Mouse (Mus musculus) MEL (cell line): ENCODE measurements at regions not wholly inside any gene's neighbourhood (a gene's known extent, or its start where the extent isn't known, plus 50 kb on each side); places are given as distances from the start of the nearest gene placed in this dataset.
A peak's percentile ranks its signal among the peaks of the same experiment; 100 is the strongest.

Experiments used
- DNase-seq: peaks from one replicate; pipeline ENCODE4 v3.0.0; 2011; ENCODE audit warnings: low read depth, low spot score
- H3K27ac ChIP-seq: 2 replicates; pipeline ENCODE4 v1.5.1; 2012; ENCODE audit warnings: low read depth, mild to moderate bottlenecking, control low read depth, low read length, moderate library complexity; ENCODE audit not compliant: control insufficient read depth
- H3K27me3 ChIP-seq, 2 experiments: fragments of 150-350 bp in 1 of 2; sonication (generic) in 1 of 2; 2 replicates each; pipeline ENCODE4 v1.6.1; 2012; ENCODE audit warnings: low read length in 2 of 2, mild to moderate bottlenecking in 2 of 2, improper control_type of control experiment in 1 of 2, moderate library complexity in 1 of 2; ENCODE audit not compliant: insufficient read depth in 2 of 2, control insufficient read depth in 1 of 2
- H3K36me3 ChIP-seq, 2 experiments: 2 replicates each; pipeline ENCODE4 v1.6.1; 2012 to 2014; ENCODE audit warnings: low read length in 2 of 2, improper control_type of control experiment in 1 of 2, inconsistent platforms in 1 of 2, mild to moderate bottlenecking in 1 of 2; ENCODE audit not compliant: insufficient read depth in 2 of 2, control insufficient read depth in 1 of 2
- H3K4me1 ChIP-seq, 2 experiments: fragments of 150-350 bp in 1 of 2; sonication (generic) in 1 of 2; 2 replicates each; pipeline ENCODE4 v1.6.1; 2012; ENCODE audit warnings: low read length in 2 of 2, improper control_type of control experiment in 1 of 2, mild to moderate bottlenecking in 1 of 2; ENCODE audit not compliant: insufficient read depth in 2 of 2, control insufficient read depth in 1 of 2
- H3K4me3 ChIP-seq, 2 experiments: fragments of 150-350 bp in 1 of 2; sonication (generic) in 1 of 2; 2 replicates each; pipeline ENCODE4 v1.5.1; 2012; ENCODE audit warnings: low read depth in 2 of 2, low read length in 2 of 2, mild to moderate bottlenecking in 2 of 2, moderate library complexity in 2 of 2, control low read depth in 1 of 2, improper control_type of control experiment in 1 of 2; ENCODE audit not compliant: control insufficient read depth in 1 of 2, insufficient read depth in 1 of 2
- H3K79me2 ChIP-seq: 2 replicates; pipeline ENCODE4 v1.6.1; 2012; ENCODE audit warnings: mild to moderate bottlenecking, low read length, moderate library complexity; ENCODE audit not compliant: control insufficient read depth, poor library complexity, insufficient read depth
- H3K9ac ChIP-seq: 2 replicates; pipeline ENCODE4 v1.6.1; 2012; ENCODE audit warnings: low read depth, mild to moderate bottlenecking, control low read depth, low read length, moderate library complexity; ENCODE audit not compliant: control insufficient read depth, poor library complexity, severe bottlenecking
- H3K9me3 ChIP-seq: fragments of 150-350 bp; sonication (generic); replicated peaks from 2 replicates; pipeline ENCODE4 v1.6.1; 2012; ENCODE audit warnings: mild to moderate bottlenecking, low read length, improper control_type of control experiment, moderate library complexity; ENCODE audit not compliant: insufficient read depth
- CHD2 ChIP-seq: IDR thresholded peaks from 2 replicates; pipeline ENCODE4 v1.6.1; 2011; ENCODE audit warnings: low read length, improper control_type of control experiment
- CTCF ChIP-seq, 3 experiments: IDR thresholded peaks in 2 of 3; conservative IDR thresholded peaks in 1 of 3; 2 replicates each; pipeline ENCODE4 v1.5.1; 2011 to 2012; ENCODE audit warnings: low read length in 3 of 3, low read depth in 2 of 3, mild to moderate bottlenecking in 2 of 3, improper control_type of control experiment in 1 of 3, inconsistent platforms in 1 of 3, mixed read lengths in 1 of 3, moderate library complexity in 1 of 3; ENCODE audit not compliant: control insufficient read depth in 1 of 3, insufficient read depth in 1 of 3, poor library complexity in 1 of 3, severe bottlenecking in 1 of 3
- ETS1 ChIP-seq: IDR thresholded peaks from 2 replicates; pipeline ENCODE4 v1.6.1; 2012; ENCODE audit warnings: low read depth, mild to moderate bottlenecking, inconsistent platforms, low read length, improper control_type of control experiment, moderate library complexity
- JUND ChIP-seq: IDR thresholded peaks from 2 replicates; pipeline ENCODE4 v1.6.1; 2011; ENCODE audit warnings: low read depth, mild to moderate bottlenecking, improper control_type of control experiment, low read length
- MAZ ChIP-seq: IDR thresholded peaks from 2 replicates; pipeline ENCODE4 v1.6.1; 2012; ENCODE audit warnings: low read depth, mild to moderate bottlenecking, inconsistent platforms, low read length, improper control_type of control experiment
- MEF2A ChIP-seq: IDR thresholded peaks from 2 replicates; pipeline ENCODE4 v1.6.1; 2014; ENCODE audit warnings: low read depth, mild to moderate bottlenecking, inconsistent platforms, low read length, improper control_type of control experiment; ENCODE audit not compliant: poor library complexity, insufficient replicate concordance, severe bottlenecking; ENCODE audit errors: extremely low read depth
- MYB ChIP-seq: IDR thresholded peaks from 2 replicates; pipeline ENCODE4 v1.6.1; 2011; ENCODE audit warnings: mild to moderate bottlenecking, low read depth, low read length, improper control_type of control experiment
- POLR2AphosphoS2 ChIP-seq: IDR thresholded peaks from 2 replicates; pipeline ENCODE4 v1.6.1; 2011; ENCODE audit warnings: low read length, improper control_type of control experiment
- RAD21 ChIP-seq: IDR thresholded peaks from 2 replicates; pipeline ENCODE4 v1.6.1; 2011; ENCODE audit warnings: mild to moderate bottlenecking, low read depth, low read length, improper control_type of control experiment
- RCOR1 ChIP-seq: IDR thresholded peaks from 2 replicates; pipeline ENCODE4 v1.6.1; 2012; ENCODE audit warnings: low read depth, mild to moderate bottlenecking, inconsistent platforms, low read length, improper control_type of control experiment
- TAL1 ChIP-seq: IDR thresholded peaks from 2 replicates; pipeline ENCODE4 v1.6.1; 2012; ENCODE audit warnings: mild to moderate bottlenecking, inconsistent platforms, low read length, moderate library complexity, mixed read lengths
- TCF12 ChIP-seq: IDR thresholded peaks from 2 replicates; pipeline ENCODE4 v1.6.1; 2014; ENCODE audit warnings: low read depth, mild to moderate bottlenecking, inconsistent platforms, low read length, improper control_type of control experiment, moderate library complexity
- ZC3H11A ChIP-seq: IDR thresholded peaks from 2 replicates; pipeline ENCODE4 v1.6.1; 2012; ENCODE audit warnings: low read depth, mild to moderate bottlenecking, inconsistent platforms, low read length, improper control_type of control experiment
- ZMIZ1 ChIP-seq: IDR thresholded peaks from 2 replicates; pipeline ENCODE4 v1.6.1; 2012; ENCODE audit warnings: low read depth, mild to moderate bottlenecking, inconsistent platforms, low read length, improper control_type of control experiment, moderate library complexity

DNA sequence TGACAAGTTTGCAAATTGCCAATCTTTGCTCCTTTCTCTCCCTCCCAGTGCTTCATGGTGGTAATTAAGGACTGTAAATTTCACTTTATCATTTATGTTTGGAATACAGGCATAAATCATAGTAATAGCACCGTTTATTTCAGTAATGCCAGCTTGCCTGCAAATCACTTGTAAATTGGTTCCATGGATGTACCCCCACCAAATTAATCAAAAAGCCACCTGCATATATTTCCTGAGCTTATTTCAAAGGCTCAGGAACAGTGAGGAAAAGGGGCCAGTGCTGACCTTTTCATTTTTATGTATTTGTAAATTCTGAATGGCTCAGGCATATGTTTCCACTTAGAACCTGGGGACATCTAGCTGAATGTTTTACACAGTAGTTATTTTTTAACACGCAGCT lies 115.0 kb downstream of the D3Ertd751e start:
- Histone ChIP-seq H3K79me2 (no peaks in the 10 kb centered on the region), H3K9ac (no peak overlapping the region), H3K9me3 (no peaks in the 10 kb centered on the region), H3K36me3 (no peaks in the 10 kb centered on the region), H3K4me3 (no peak overlapping the region), H3K27ac (no peak overlapping the region), H3K27me3 (no peaks in the 10 kb centered on the region), H3K4me1 (no peaks in the 10 kb centered on the region)
- no peak for TF ChIP-seq JUND
- DNase-seq, result no peak

DNA sequence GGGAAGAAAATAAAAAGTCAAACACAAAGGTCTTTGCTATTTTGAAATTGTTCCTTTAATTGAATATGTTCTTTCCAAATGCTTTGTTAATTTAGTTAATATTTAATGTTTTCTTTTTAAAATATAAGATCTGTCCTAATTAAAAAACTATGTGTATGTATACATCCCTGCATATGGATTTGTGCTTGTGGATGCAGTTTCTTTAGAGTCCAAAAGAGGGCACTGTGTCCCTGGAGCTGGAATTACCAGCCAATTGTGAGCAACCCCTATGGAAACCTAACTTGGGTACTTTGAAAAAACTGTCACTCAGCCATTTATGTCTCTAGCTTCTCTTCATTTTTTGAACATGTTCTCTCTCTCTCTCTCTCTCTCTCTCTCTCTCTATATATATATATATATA lies 120.3 kb downstream of the D3Ertd751e start:
- peak; percentile 26 for DNase-seq

DNA sequence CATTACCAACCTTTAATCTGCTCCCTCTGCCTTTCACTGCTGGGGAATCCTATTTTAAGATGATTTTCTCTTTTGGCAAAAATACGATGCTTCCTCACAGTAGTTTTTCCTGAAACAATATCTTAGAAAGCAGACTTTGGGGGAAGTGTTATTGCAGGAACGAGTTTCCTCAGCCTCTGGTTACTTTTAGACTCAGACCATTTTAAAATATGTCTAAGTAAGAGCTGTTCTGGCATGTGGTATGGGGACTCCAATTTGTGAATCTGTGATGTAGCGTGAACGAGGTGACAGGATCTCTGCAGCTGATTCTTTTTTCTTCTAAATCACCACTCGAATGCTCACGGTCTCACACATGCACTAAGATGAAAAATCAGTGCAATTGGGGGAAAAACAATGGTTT lies 166.5 kb downstream of the D3Ertd751e start:
- H3K36me3 ChIP-seq, result no peaks in the 10 kb centered on the region
- no peak for TF ChIP-seq CHD2
- TF ChIP-seq ETS1, result no peak
- H3K27ac ChIP-seq, result no peak overlapping the region
- H3K9me3 ChIP-seq, result no peaks in the 10 kb centered on the region
- H3K79me2 ChIP-seq, result no peaks in the 10 kb centered on the region
- no peaks in the 10 kb centered on the region for H3K27me3 ChIP-seq
- no peak for DNase-seq
- H3K4me3 ChIP-seq, result no peak overlapping the region
- no peaks in the 10 kb centered on the region for H3K4me1 ChIP-seq
- H3K9ac ChIP-seq, result no peak overlapping the region

More for the DNA sequence above, 120.3 kb downstream of the D3Ertd751e start:
- Histone ChIP-seq H3K4me1 (no peaks in the 10 kb centered on the region), H3K27ac (no peak overlapping the region), H3K4me3 (no peak overlapping the region), H3K9ac (no peak overlapping the region), H3K9me3 (no peaks in the 10 kb centered on the region), H3K79me2 (no peaks in the 10 kb centered on the region), H3K27me3 (no peaks in the 10 kb centered on the region; a peak in 1 of 4 replicates), H3K36me3 (no peaks in the 10 kb centered on the region)
- no peak for TF ChIP-seq ZC3H11A
- TF ChIP-seq TCF12, result no peak
- TF ChIP-seq CTCF (IDR thresholded peaks at IDR 0.05 in 2 of 3, conservative IDR thresholded peaks at IDR 0.05 in 1 of 3; ENCODE audit: control insufficient read depth in 1 of 3, insufficient read depth in 1 of 3, low read depth in 2 of 3, low read length in 3 of 3, poor library complexity in 1 of 3, severe bottlenecking in 1 of 3), result peak in 2 of 3 experiments; percentile 15 to 39; a peak in 2 of 6 replicates
- no peak for TF ChIP-seq MYB
- no peak for TF ChIP-seq ZMIZ1
- no peak for TF ChIP-seq TAL1
- TF ChIP-seq MEF2A, result no peak
- no peak for TF ChIP-seq RCOR1
- TF ChIP-seq MAZ, result no peak
- TF ChIP-seq RAD21, result peak; percentile 49
- no peak for TF ChIP-seq POLR2AphosphoS2
